Mouse (Mus musculus) left cerebral cortex, adult 11 months (tissue): ENCODE data around the gene Ccdc36.

Source experiments
- DNase-seq: peaks from one replicate; pipeline ENCODE4 v3.0.0; 2022; ENCODE audit warnings: low spot score

Gene Ccdc36

GRCm38 (mm10) chr9:108445125-108445524 is 16.8 kb upstream of the Ccdc36 start:
- DNase-seq, result no peak

- no peak for DNase-seq
Measured at GRCm38 (mm10) chr9:108441236-108441919, 13.1 kb upstream of the Ccdc36 start.

- DNase-seq, result no peak
Measured at GRCm38 (mm10) chr9:108440485-108440884, 12.2 kb upstream of the Ccdc36 start.

GRCm38 (mm10) chr9:108439176-108439575 is 10.9 kb upstream of the Ccdc36 start:
- no peak for DNase-seq

GRCm38 (mm10) chr9:108436182-108436581 is 7.9 kb upstream of the Ccdc36 start, which contains the start of gene BC048562:
BC048562 (plus strand) TSS chr9:108436482.
- no peak for DNase-seq

- DNase-seq, result no peak
Measured at GRCm38 (mm10) chr9:108431431-108432067, 3.3 kb upstream of the Ccdc36 start.

- no peak for DNase-seq
Measured at GRCm38 (mm10) chr9:108412221-108412620, 16.1 kb downstream of the Ccdc36 start.

GRCm38 (mm10) chr9:108411381-108411942 is 16.8 kb downstream of the Ccdc36 start:
- peak; percentile 68 for DNase-seq

GRCm38 (mm10) chr9:108409535-108409934 is 18.7 kb downstream of the Ccdc36 start:
- DNase-seq, result no peak

GRCm38 (mm10) chr9:108404451-108404850 is 23.8 kb downstream of the Ccdc36 start:
- no peak for DNase-seq

GRCm38 (mm10) chr9:108403081-108403480 is 25.2 kb downstream of the Ccdc36 start:
- DNase-seq, result peak; percentile 29

- peak; percentile 71 for DNase-seq
Measured at GRCm38 (mm10) chr9:108401186-108401960, 26.9 kb downstream of the Ccdc36 start.

GRCm38 (mm10) chr9:108398324-108398723 is 30.0 kb downstream of the Ccdc36 start:
- DNase-seq, result no peak

GRCm38 (mm10) chr9:108395427-108395826 is 32.9 kb downstream of the Ccdc36 start:
- DNase-seq, result no peak

GRCm38 (mm10) chr9:108394191-108394590 is 34.1 kb downstream of the Ccdc36 start:
- DNase-seq, result no peak

GRCm38 (mm10) chr9:108392676-108393075 is 35.6 kb downstream of the Ccdc36 start, which contains the start of gene 1700102P08Rik:
1700102P08Rik (plus strand) TSS chr9:108392805.
- DNase-seq, result no peak

GRCm38 (mm10) chr9:108389220-108389619 is 39.1 kb downstream of the Ccdc36 start:
- DNase-seq, result no peak

GRCm38 (mm10) chr9:108388601-108389000 is 39.7 kb downstream of the Ccdc36 start:
- no peak for DNase-seq

- DNase-seq, result no peak
Measured at GRCm38 (mm10) chr9:108386816-108387215, 41.5 kb downstream of the Ccdc36 start.

GRCm38 (mm10) chr9:108385006-108385405 is 43.3 kb downstream of the Ccdc36 start:
- DNase-seq, result no peak

GRCm38 (mm10) chr9:108381382-108381781 is 46.9 kb downstream of the Ccdc36 start:
- DNase-seq, result no peak

GRCm38 (mm10) chr9:108379294-108379693 is 49.0 kb downstream of the Ccdc36 start:
- DNase-seq, result no peak
